In genomic region chr2:113984890-113985289, GRCm38 (mm10) we compare ENCODE assay signal across 25 mouse cellular contexts. TPM values are rescaled to one million over a fixed set of nuclear protein-coding genes. Genes with fewer than 3 reads are reported as not detected.
"Had no signal": no experiment of that assay in that cellular context is flagged by ENCODE, and none has a peak within 500 bp of the region (broad histone marks: within the 10 kb centered on the region; RNA-seq: fewer than 3 reads in every experiment).

No protein-coding gene starts in this region.

- H3K27me3 ChIP-seq: midbrain, embryonic 13.5 days; neural tube, embryonic 12.5 days; neural tube, embryonic 15.5 days; stomach, embryonic 15.5 days had no signal

- H3K9me3 ChIP-seq: limb, embryonic 12.5 days; midbrain, embryonic 13.5 days; neural tube, embryonic 12.5 days; neural tube, embryonic 15.5 days; stomach, embryonic 15.5 days had no signal

- H3K4me3 ChIP-seq: layer of hippocampus, adult 2 months; left cerebral cortex, adult 2 months; limb, embryonic 12.5 days; midbrain, embryonic 13.5 days; neural tube, embryonic 12.5 days; neural tube, embryonic 15.5 days; stomach, embryonic 15.5 days had no signal

- H3K27ac ChIP-seq: kidney, postnatal 0 days; layer of hippocampus, adult 2 months; left cerebral cortex, adult 2 months; limb, embryonic 12.5 days; liver, embryonic 14.5 days; macrophage; midbrain, embryonic 13.5 days; neural tube, embryonic 12.5 days; neural tube, embryonic 15.5 days; stomach, embryonic 15.5 days had no signal

- DNase-seq: kidney, adult 2 months; kidney, postnatal 25 days; layer of hippocampus, adult 9-11 months; liver, postnatal 0 days; lung, embryonic 14.5 days; right cerebral cortex, adult 18-20 months; right cerebral cortex, postnatal 14 days; spleen, adult 18-20 months; thymus, postnatal 25 days had no signal

- H3K4me2 ChIP-seq: limb, embryonic 12.5 days; liver, embryonic 11.5 days; lung, embryonic 14.5 days; midbrain, embryonic 13.5 days; neural tube, embryonic 12.5 days; neural tube, embryonic 15.5 days; stomach, embryonic 15.5 days had no signal

- ATAC-seq: intestine, postnatal 0 days; liver, postnatal 0 days; lung, postnatal 0 days; midbrain, embryonic 13.5 days; midbrain, embryonic 16.5 days had no signal

- H3K4me1 ChIP-seq: limb, embryonic 12.5 days; neural tube, embryonic 12.5 days; neural tube, embryonic 15.5 days; stomach, embryonic 15.5 days had no signal

- H3K36me3 ChIP-seq: limb, embryonic 12.5 days; midbrain, embryonic 13.5 days; neural tube, embryonic 12.5 days; neural tube, embryonic 15.5 days; stomach, embryonic 15.5 days had no signal

- H3K9ac ChIP-seq: limb, embryonic 12.5 days; liver, embryonic 14.5 days; liver, postnatal 0 days; lung, embryonic 14.5 days; midbrain, embryonic 13.5 days; neural tube, embryonic 12.5 days; neural tube, embryonic 15.5 days; stomach, embryonic 15.5 days had no signal

RNA-seq across cellular contexts. Expression of gene Gjd2, which starts 28.5 kb away (rescaled TPM):
- polyA plus RNA-seq: kidney, adult 2 months; kidney, embryonic 14.5 days; limb, embryonic 12.5 days; liver, embryonic 11.5 days; liver, embryonic 14.5 days; liver, postnatal 0 days; lung, embryonic 14.5 days; lung, postnatal 0 days; macrophage; thymus, postnatal 0 days had no signal
